Mouse (Mus musculus) spleen, adult 18-20 months (tissue): Measurements from ENCODE around the gene Zfp873.
"Not testable (repeated sequence)": the region's sequence is repeated elsewhere in the genome, so short reads cannot be mapped to it uniquely, and the experiment has no call there.

ENCODE experiments used
- DNase-seq, 2 experiments: peaks; one replicate each; pipeline ENCODE4 v3.0.0; 2022; ENCODE audit warnings: mixed read lengths in 2 of 2

Gene Zfp873

GRCm38 (mm10) chr10:82047597-82048459, at the start of gene Zfp873:
Gene Zfp873 (plus strand): TSS chr10:82048123.
- DNase-seq: peak; percentile 86 to 90

GRCm38 (mm10) chr10:82003209-82003608, 44.7 kb upstream of the Zfp873 start:
- not testable (repeated sequence) for DNase-seq

- DNase-seq: peak in 1 of 2 experiments; percentile 67
These were observed 43.1 kb upstream of the Zfp873 start for GRCm38 (mm10) chr10:82004822-82005221.

- no peak for DNase-seq
These were observed 5.7 kb upstream of the Zfp873 start for GRCm38 (mm10) chr10:82042191-82042590.

GRCm38 (mm10) chr10:82046603-82047002, 1.3 kb upstream of the Zfp873 start:
- no peak for DNase-seq

- not testable (repeated sequence) for DNase-seq
These were observed 509 bp downstream of the Zfp873 start for GRCm38 (mm10) chr10:82048460-82048804.

GRCm38 (mm10) chr10:82082728-82083621, 35.1 kb downstream of the Zfp873 start, which contains the start of gene BC024063:
Gene BC024063 (plus strand): TSS chr10:82083353.
- peak; percentile 21 to 35 for DNase-seq

- not testable (repeated sequence) for DNase-seq
These were observed 35.7 kb downstream of the Zfp873 start for GRCm38 (mm10) chr10:82083622-82083971.
